In genomic region chr2:153526850-153527530, GRCm38 (mm10) we compare ENCODE assay signal across 11 mouse cellular contexts. TPM values are rescaled to one million over a fixed set of nuclear protein-coding genes. Genes with fewer than 3 reads are reported as not detected.
DNase-seq lines count a peak whose midpoint lies in the region; ATAC-seq lines count a peak whose summit lies in the region.
"Had no signal": no experiment of that assay in that cellular context is flagged by ENCODE, and none has a peak within 500 bp of the region (broad histone marks: within the 10 kb centered on the region; RNA-seq: fewer than 3 reads in every experiment).

No protein-coding gene starts in this region.

- H3K9ac ChIP-seq in liver, embryonic 13.5 days: peak overlapping the region; percentile 92

- WGBS in liver, embryonic 13.5 days (ENCODE audit: insufficient replicate concordance): 62% methylated on average over 9 of the region's 9 CpGs

- H3K4me2 ChIP-seq in liver, embryonic 13.5 days: peak overlapping the region; percentile 99

- peak overlapping the region; percentile 92 for H3K27ac ChIP-seq in liver, embryonic 13.5 days

- peaks cover 17% of the 10 kb centered on the region for H3K27me3 ChIP-seq in liver, embryonic 13.5 days

- H3K4me3 ChIP-seq in liver, embryonic 13.5 days (replicated peaks): peak overlapping the region; percentile 95

- peaks cover 86% of the 10 kb centered on the region for H3K4me1 ChIP-seq in liver, embryonic 13.5 days (replicated peaks)

- H3K36me3 ChIP-seq in liver, embryonic 13.5 days: no peaks in the 10 kb centered on the region

- ATAC-seq in liver, embryonic 13.5 days (ENCODE audit: low read depth): no peak

- H3K9me3 ChIP-seq in liver, embryonic 13.5 days (replicated peaks): no peaks in the 10 kb centered on the region

- peak; percentile 45 to 70 for DNase-seq in adrenal gland, adult (ENCODE audit: inconsistent age in 2 of 2, low spot score in 1 of 2)
- DNase-seq in adrenal gland, postnatal 25 days: no peak
- peak; percentile 46 for DNase-seq in thymus, postnatal 4 days
- DNase-seq in thymus, adult 18-20 months: no peak
- DNase-seq in liver, embryonic 13.5 days: no peak
- DNase-seq in retina, embryonic 14.5 days (ENCODE audit: low spot score): no peak
- no peak for DNase-seq in layer of hippocampus, postnatal 14 days (ENCODE audit: low spot score in 2 of 2)
- no peak for DNase-seq in adrenal gland, adult 2 months
- DNase-seq: gastrocnemius, postnatal 36 days; thymus, postnatal 14 days had no signal

RNA-seq across cellular contexts. Expression of gene Nol4l, which starts 2.8 kb away (rescaled TPM):
- 12.7 and 16.1 TPM in 2 replicates for total RNA-seq in adrenal gland, postnatal 25 days (2021)
- polyA plus RNA-seq in liver, embryonic 13.5 days (2015; fragmentation: Nextera tagmentation; extraction: Ambion mirVana): 5.3 and 5.4 TPM in 2 replicates
- 10 to 100 TPM; 55.6 to 60.1 TPM for total RNA-seq in layer of hippocampus, postnatal 14 days (2021)
- 10 to 100 TPM; 11.5 to 16.4 TPM for total RNA-seq in adrenal gland, adult 2 months (2021)
- 6.5 and 9.2 TPM in 2 replicates for polyA plus RNA-seq in adrenal gland, adult 2 months (2012; rRNA removed)

RNA-seq across cellular contexts. Expression of gene 4930404H24Rik, which starts 34.4 kb away (rescaled TPM):
- total RNA-seq in adrenal gland, postnatal 25 days (2021): not detected in 2 replicates
- not detected in 2 replicates for polyA plus RNA-seq in liver, embryonic 13.5 days (2015; fragmentation: Nextera tagmentation; extraction: Ambion mirVana)
- not detected for total RNA-seq in layer of hippocampus, postnatal 14 days (2021)
- not detected for total RNA-seq in adrenal gland, adult 2 months (2021)
- polyA plus RNA-seq in adrenal gland, adult 2 months (2012; rRNA removed): not detected in 2 replicates
- total RNA-seq: gastrocnemius, postnatal 36 days; megakaryocyte progenitor cell, adult 5-6 weeks had no signal

Comparison
In these comparisons a context has a peak if more than half of its experiments do, and no peak if none do; other contexts are left out.
1. DNase-seq: peak in adrenal gland, adult (2 of 2) and thymus, postnatal 4 days (single experiment); none in adrenal gland, postnatal 25 days (single experiment), thymus, adult 18-20 months (0 of 2), liver, embryonic 13.5 days (single experiment), retina, embryonic 14.5 days (single experiment), layer of hippocampus, postnatal 14 days (0 of 2) and adrenal gland, adult 2 months (single experiment).